Mouse (Mus musculus) megakaryocyte-erythroid progenitor cell, adult 5 weeks (primary cell): ENCODE results near the gene Pou2f2. TPM values are rescaled to one million over a fixed set of nuclear protein-coding genes. Genes with fewer than 3 reads are reported as not detected.

ENCODE experiments used
- polyA plus RNA-seq: library from polyadenylated mRNA; stranded (reverse); fragments of >175 nt; gene quantifications from 2 replicates; pipeline ENCODE4 v1.2.3, GENCODE M21; 2012

Gene Pou2f2
- 32.3 and 42.5 TPM in 2 replicates for polyA plus RNA-seq

GRCm38 (mm10) chr7:25179606-25180161 lies at the start of gene Pou2f2:
Gene Pou2f2 (minus strand): TSS chr7:25179726.

GRCm38 (mm10) chr7:25221102-25221883 lies 41.8 kb upstream of the Pou2f2 start, which contains the start of gene Zfp526:
Gene Zfp526 (plus strand): TSS chr7:25221425.

GRCm38 (mm10) chr7:25220457-25221101 lies 41.1 kb upstream of the Pou2f2 start, which contains the start of gene Dedd2:
Gene Dedd2 (minus strand): TSS chr7:25220615.

GRCm38 (mm10) chr7:25071979-25072715 lies 107.4 kb downstream of the Pou2f2 start, which contains the start of the genes Grik5 and Zfp574:
Gene Grik5 (minus strand): TSS chr7:25072346.
Gene Zfp574 (plus strand): TSS chr7:25072567.

Other genes starting within 250 kb of the Pou2f2 start
- not detected in 2 replicates for gene Gm4881, start 235.2 kb downstream of the Pou2f2 start, polyA plus RNA-seq
- 296 and 340 TPM in 2 replicates for gene Rabac1, start 207.0 kb downstream of the Pou2f2 start, polyA plus RNA-seq
- gene Atp1a3, start 173.8 kb downstream of the Pou2f2 start, polyA plus RNA-seq = 78.9 and 103 TPM in 2 replicates
- 18.8 and 31.7 TPM in 2 replicates for gene Grik5, start 107.4 kb downstream of the Pou2f2 start, polyA plus RNA-seq
- gene Zfp574, start 107.2 kb downstream of the Pou2f2 start, polyA plus RNA-seq = 45.8 and 46.8 TPM in 2 replicates
- gene Dedd2, start 40.9 kb upstream of the Pou2f2 start, polyA plus RNA-seq = 117 and 119 TPM in 2 replicates
- gene Zfp526, start 41.7 kb upstream of the Pou2f2 start, polyA plus RNA-seq = 8.5 and 10.1 TPM in 2 replicates
- 140 TPM in 2 replicates for gene Gsk3a, start 58.1 kb upstream of the Pou2f2 start, polyA plus RNA-seq
- 181 and 188 TPM in 2 replicates for gene Erf, start 71.0 kb upstream of the Pou2f2 start, polyA plus RNA-seq
- 471 and 510 TPM in 2 replicates for gene Cic, start 88.0 kb upstream of the Pou2f2 start, polyA plus RNA-seq
- gene Pafah1b3, start 118.3 kb upstream of the Pou2f2 start, polyA plus RNA-seq = 40.1 and 47.3 TPM in 2 replicates
- 0.06 and 0.29 TPM in 2 replicates for gene Prr19, start 121.7 kb upstream of the Pou2f2 start, polyA plus RNA-seq
- 0.12 and 0.65 TPM in 2 replicates for gene Tmem145, start 126.4 kb upstream of the Pou2f2 start, polyA plus RNA-seq
- 12.6 and 17.7 TPM in 2 replicates for gene Megf8, start 137.4 kb upstream of the Pou2f2 start, polyA plus RNA-seq
- not detected in 2 replicates for gene Cnfn, start 190.0 kb upstream of the Pou2f2 start, polyA plus RNA-seq
- 23.8 and 28.8 TPM in 2 replicates for gene Lipe, start 219.0 kb upstream of the Pou2f2 start, polyA plus RNA-seq
- not detected in 2 replicates for gene Cxcl17, start 233.2 kb upstream of the Pou2f2 start, polyA plus RNA-seq